Mouse (Mus musculus): Measurements from ENCODE around the gene Cdca4.

Gene Cdca4

DNA sequence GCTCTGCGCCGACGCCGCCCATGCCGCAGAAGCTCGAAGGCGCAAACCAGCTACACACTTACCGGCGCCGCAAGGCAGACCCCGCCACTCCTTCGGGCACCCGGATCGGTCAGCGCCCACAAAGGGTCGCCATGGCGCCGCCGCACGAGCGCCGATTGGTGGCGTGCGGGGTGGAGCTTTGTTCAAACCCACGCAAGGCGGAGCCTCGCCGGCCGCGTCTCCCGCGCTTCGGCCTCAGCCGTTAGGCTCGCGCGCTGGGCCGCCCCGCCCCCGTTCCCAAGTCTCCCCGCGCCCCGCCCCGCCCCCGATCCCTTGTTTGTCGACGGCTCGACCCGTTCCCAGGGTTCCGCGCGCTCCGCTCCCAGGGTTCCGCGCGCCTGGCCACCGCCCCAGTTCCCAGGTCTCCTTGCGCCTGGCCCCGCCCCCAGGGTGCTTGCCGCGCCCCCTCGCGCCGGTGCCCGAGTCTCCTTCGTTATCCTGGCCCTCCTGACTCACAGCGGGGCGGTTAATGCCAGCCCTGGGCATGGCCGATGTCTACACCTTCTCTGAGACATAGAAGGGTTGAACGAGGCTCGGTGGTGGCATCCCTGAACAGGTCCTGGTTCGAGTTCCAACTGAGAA lies at the start of gene Cdca4:
TSS of gene Cdca4 (minus strand) at position 180 of the 621 bp plus-strand sequence.
- in situ Hi-C loops (cut with MboI, MseI) = no loop called here

DNA sequence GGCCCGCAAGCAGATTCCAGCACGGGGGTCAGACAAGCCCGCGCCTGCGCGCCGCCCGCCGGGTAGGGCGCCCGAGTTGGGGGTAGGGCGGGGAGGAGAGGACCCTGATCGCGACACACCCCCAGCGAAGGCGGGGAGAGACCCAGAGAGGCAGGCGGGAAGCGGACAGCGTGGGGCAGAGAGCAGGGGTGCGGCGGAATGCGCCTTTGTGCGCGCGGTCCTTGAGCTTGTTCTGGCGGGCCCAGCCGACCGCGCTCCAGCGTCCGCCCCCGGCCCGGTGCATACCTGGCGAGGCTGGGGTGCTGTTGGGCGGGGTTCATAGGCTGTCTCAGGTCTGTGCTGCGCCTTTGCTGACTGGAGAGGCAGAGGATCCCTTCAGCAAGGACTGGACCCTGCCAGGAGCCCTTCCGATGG lies 48.4 kb upstream of the Cdca4 start:
- in situ Hi-C loops (cut with MboI, MseI) = loop anchor here in 1 of 2 experiments (10.0 kb wide), 1 partner anchor 1843 kb away; the partner anchor contains the start of gene Rcor1

DNA sequence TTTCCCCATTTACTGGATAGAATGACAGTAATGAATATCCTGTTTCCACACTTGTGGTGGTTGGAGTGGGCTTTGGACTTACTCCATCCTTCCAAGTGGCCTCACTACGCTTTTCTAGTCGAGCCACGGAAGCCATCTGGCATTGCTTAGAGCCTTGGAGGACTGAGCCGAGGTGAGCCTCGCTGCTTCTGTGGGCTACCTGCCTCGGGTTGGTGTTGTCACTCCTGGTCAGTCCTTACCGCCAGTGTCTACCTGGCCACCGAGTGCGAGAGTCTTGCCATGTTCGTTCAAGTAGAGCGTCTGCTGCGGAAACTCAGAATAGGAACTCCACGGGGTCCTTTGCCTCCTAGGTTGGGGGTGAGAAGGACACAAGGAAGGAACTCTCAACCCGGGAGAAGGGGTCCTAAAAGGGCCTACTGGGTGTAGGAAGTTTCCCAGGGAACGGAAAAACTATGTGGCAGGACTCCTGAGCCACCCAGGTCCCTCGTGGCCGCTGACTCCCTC lies 47.9 kb upstream of the Cdca4 start:
- in situ Hi-C loops (cut with MboI, MseI) = loop anchor here in 1 of 2 experiments (10.0 kb wide), 1 partner anchor 1842 kb away; the partner anchor contains the start of gene Rcor1

GRCm38 (mm10) chr12:112876332-112877072 lies 47.3 kb upstream of the Cdca4 start:
- in situ Hi-C loops (cut with MboI, MseI) = loop anchor here in 1 of 2 experiments (10.0 kb wide), 1 partner anchor 1842 kb away; the partner anchor contains the start of gene Rcor1

GRCm38 (mm10) chr12:112875225-112876013 lies 46.2 kb upstream of the Cdca4 start:
- in situ Hi-C loops (cut with MboI, MseI) = loop anchor here in 1 of 2 experiments (10.0 kb wide), 1 partner anchor 1841 kb away; the partner anchor contains the start of gene Rcor1

DNA sequence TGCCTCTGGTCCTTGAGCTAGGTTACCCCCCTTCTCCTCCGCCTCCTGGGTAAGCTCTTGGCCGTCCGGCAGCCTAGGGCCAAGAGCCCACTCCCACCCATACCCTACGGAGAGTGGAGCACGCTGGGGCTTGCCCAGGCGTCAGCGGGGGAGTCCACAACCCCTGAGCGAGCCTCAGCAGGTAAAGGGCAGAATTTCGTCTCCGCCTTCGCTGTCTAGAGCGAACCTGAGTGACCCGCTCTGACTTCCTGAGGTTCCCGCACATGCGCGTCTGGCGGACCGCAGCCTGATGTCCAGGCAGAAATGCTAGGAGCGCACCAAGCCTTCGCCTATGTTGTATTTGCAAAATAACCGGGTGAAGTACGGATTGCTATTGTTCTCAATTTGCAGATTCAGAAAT lies 45.0 kb upstream of the Cdca4 start:
- in situ Hi-C loops (cut with MboI, MseI) = loop anchor here in 1 of 2 experiments (10.0 kb wide), 1 partner anchor 1839 kb away; the partner anchor contains the start of gene Rcor1

DNA sequence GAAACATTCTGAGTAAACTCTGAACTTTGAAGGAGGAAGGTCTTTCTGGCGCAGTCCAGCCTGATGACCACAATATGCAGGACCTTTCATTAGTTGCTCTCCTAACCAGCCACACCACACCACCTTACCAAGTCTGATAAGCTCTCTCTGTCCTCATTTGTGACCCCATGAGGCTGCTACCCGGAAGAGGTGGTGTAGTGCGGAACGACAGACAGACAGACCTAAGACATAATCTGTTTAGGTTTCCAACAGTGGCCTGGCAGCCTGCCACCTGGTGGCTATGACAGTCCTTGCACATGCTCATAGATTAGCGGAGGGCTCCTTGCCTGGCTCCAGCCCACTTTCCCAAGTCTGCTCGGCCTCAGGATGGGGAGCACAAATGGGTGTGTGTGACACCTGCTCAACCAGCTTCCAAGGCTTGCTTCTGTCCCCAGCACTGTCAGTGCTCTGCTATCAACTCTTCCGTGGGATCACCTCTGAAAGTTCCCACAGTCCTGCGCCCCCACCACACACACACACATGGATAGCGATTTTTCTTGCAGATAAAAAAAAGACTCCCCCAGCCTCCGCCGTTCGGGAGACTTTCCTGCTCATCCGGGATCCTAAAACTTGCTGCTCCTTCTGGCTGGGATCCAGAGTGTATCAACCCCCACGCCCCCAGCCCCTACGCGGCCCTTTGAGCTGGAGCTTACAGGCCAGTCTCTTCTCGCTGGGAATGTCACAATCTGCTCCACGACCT lies 44.4 kb upstream of the Cdca4 start:
- in situ Hi-C loops (cut with MboI, MseI) = loop anchor here in 1 of 2 experiments (10.0 kb wide), 1 partner anchor 1839 kb away; the partner anchor contains the start of gene Rcor1

- in situ Hi-C loops (cut with MboI, MseI) = loop anchor here in 1 of 2 experiments (10.0 kb wide), 1 partner anchor 1838 kb away; the partner anchor contains the start of gene Rcor1
These were observed 43.8 kb upstream of the Cdca4 start for GRCm38 (mm10) chr12:112872991-112873390.

- in situ Hi-C loops (cut with MboI, MseI) = loop anchor here in 1 of 2 experiments (10.0 kb wide), 1 partner anchor 1836 kb away; the partner anchor contains the start of gene Rcor1
These were observed 42.0 kb upstream of the Cdca4 start for GRCm38 (mm10) chr12:112871272-112871671.

- in situ Hi-C loops (cut with MboI, MseI) = loop anchor here in 1 of 2 experiments (10.0 kb wide), 1 partner anchor 1836 kb away; the partner anchor contains the start of gene Rcor1
These were observed 41.6 kb upstream of the Cdca4 start for GRCm38 (mm10) chr12:112870775-112871174.

GRCm38 (mm10) chr12:112869783-112870204 lies 40.6 kb upstream of the Cdca4 start:
- in situ Hi-C loops (cut with MboI, MseI) = loop anchor here in 1 of 2 experiments (10.0 kb wide), 1 partner anchor 1835 kb away; the partner anchor contains the start of gene Rcor1

GRCm38 (mm10) chr12:112868178-112869087 lies 39.2 kb upstream of the Cdca4 start, which contains the start of gene Gpr132:
Gene Gpr132, minus strand, starts transcription at chr12:112868228.
- in situ Hi-C loops (cut with MboI, MseI) = no loop called here

- in situ Hi-C loops (cut with MboI, MseI) = no loop called here
These were observed 38.0 kb upstream of the Cdca4 start for GRCm38 (mm10) chr12:112867106-112867674.

DNA sequence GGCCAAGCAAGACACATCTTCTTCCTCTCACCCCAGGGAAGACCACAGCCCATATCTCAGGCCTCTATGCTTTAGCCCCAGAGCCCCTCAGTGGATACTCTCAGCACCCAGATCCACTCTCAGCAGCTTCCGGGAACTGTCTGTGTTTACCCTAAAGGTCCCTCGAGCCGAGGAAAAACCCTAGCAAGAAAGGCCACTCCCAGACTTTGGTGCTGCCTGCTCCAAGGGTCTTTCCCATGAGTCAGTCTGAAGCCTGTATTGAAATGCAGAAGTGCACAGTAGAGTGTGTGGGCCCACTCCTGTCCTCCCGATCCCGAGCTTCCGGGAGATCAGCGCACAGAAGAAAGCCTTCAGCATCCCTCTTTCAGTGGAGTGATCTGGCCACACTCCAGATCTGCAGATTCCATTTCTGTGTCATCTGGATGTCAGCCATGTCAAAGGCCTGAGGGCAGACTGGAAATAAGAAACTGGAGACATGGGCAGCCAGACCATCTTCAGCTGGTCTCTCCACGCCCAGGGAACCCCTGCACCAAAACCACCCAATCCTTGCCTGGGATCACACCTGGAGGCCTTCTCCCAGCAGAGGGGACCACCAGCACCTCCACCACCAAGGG lies 37.4 kb upstream of the Cdca4 start:
- in situ Hi-C loops (cut with MboI, MseI) = no loop called here

GRCm38 (mm10) chr12:112864804-112865203 lies 35.6 kb upstream of the Cdca4 start:
- in situ Hi-C loops (cut with MboI, MseI) = no loop called here

DNA sequence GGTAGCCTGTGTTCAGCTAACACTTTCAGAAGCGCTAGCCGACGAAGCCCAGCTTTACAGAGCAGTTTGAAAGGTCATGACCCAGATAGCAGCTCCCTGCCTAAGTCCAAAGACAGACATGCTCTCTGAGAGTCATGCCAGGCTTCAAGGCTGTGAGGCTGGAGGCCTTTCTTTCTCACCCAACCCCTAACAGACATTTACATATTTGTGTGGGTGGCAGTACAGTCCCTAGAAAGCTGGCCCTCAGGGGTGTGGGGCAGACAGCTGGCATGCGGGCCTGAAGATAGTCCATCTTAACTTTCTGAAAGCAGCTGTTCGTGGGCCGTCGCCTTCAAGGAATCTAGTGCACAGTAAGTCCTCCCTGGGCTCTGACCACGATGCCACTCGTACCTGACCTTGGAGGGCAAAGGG lies 32.7 kb upstream of the Cdca4 start:
- in situ Hi-C loops (cut with MboI, MseI) = no loop called here

- in situ Hi-C loops (cut with MboI, MseI) = no loop called here
These were observed 31.5 kb upstream of the Cdca4 start for GRCm38 (mm10) chr12:112860765-112861164.

DNA sequence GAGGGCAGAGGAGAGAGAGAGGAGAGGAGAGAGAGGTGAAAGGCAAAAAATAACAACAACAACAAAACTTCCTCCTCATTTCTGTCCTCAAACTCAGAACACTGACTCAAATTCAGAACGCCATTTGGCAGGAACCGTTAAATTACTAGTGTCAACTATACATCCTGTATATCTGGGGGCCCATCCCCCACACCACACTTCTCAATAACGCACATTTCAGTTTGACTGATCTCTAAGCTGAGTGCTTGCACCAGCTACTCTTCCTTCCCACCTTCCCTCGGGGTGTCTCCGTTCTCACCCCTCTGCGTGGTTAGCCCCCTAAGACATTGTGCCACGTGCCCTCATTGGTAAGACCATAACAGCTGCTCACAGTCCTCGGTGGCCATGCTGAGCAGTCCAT lies 30.7 kb upstream of the Cdca4 start:
- in situ Hi-C loops (cut with MboI, MseI) = loop anchor here in 1 of 2 experiments (10.0 kb wide), 1 partner anchor 1675 kb away; the partner anchor contains the start of gene 4930595D18Rik
